In the genomic region with DNA sequence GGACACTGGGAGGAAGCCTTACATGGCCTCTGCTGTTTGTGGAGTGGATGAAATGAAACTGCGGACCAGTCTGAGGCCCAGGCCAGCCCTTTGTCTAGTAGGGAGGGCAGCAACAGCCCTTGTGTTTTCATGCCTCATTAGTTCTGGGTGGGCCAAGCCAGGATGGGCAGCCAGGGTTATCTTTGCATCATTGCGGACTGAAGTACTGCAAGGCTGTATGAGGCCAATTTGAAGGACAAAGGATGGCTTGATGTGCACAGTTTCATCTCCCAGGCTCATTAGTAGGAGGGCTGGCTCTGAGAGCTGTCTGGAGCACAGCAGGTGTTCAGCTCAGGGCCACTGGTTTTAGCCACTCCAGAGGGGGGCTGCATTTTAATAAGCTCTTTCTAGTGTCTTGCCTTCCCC, we compare ENCODE assay signal across 12 mouse cellular contexts.
DNase-seq lines count a peak whose midpoint lies in the region; ATAC-seq and TF ChIP-seq lines count a peak whose summit lies in the region.
"Had no signal": no experiment of that assay in that cellular context is flagged by ENCODE, and none has a peak within 500 bp of the region (broad histone marks: within the 10 kb centered on the region; RNA-seq: fewer than 3 reads in every experiment).

No protein-coding gene starts in this region.

- TF ChIP-seq EP300 in stomach, postnatal 0 days (optimal IDR thresholded peaks at IDR 0.05) = no peak

- no peaks in the 10 kb centered on the region for H3K27me3 ChIP-seq in forebrain, embryonic 16.5 days (replicated peaks; ENCODE audit: control insufficient read depth, insufficient read depth, low read length)
- H3K27me3 ChIP-seq in midbrain, embryonic 15.5 days (replicated peaks) = no peaks in the 10 kb centered on the region
- no peaks in the 10 kb centered on the region for H3K27me3 ChIP-seq in stomach, postnatal 0 days (ENCODE audit: control insufficient read depth, insufficient read depth, low read length)

- in situ Hi-C loops in ES-E14 (cut with MboI; ENCODE audit: low sequenced_read_pairs in 2 of 2, unreplicated experiment in 2 of 2) = no loop called here

- peak; percentile 59; the same call in 1 of the 2 replicates for ATAC-seq in forebrain, embryonic 16.5 days
- ATAC-seq in midbrain, embryonic 15.5 days (replicated peaks) = 0 out of 2 replicates have a peak, but pooled peaks have one; percentile 42
- no peak for ATAC-seq in stomach, postnatal 0 days (ENCODE audit: low FRiP score, low TSS enrichment)
- ATAC-seq: liver, postnatal 0 days had no signal

- H3K36me3 ChIP-seq in ES-E14 (ENCODE audit: control insufficient read depth, insufficient read depth, low read length, poor library complexity, severe bottlenecking) = no peaks in the 10 kb centered on the region
- no peaks in the 10 kb centered on the region for H3K36me3 ChIP-seq in forebrain, embryonic 16.5 days (ENCODE audit: control insufficient read depth, insufficient read depth)
- no peaks in the 10 kb centered on the region for H3K36me3 ChIP-seq in midbrain, embryonic 15.5 days (replicated peaks)
- no peaks in the 10 kb centered on the region for H3K36me3 ChIP-seq in stomach, postnatal 0 days (ENCODE audit: control insufficient read depth, insufficient read depth, low read length)

- no peak overlapping the region for H3K4me3 ChIP-seq in ES-E14 (ENCODE audit: insufficient read depth in 1 of 2, low read depth in 1 of 2, low read length in 2 of 2, poor library complexity in 1 of 2, severe bottlenecking in 1 of 2)
- H3K4me3 ChIP-seq in forebrain, embryonic 16.5 days (replicated peaks; ENCODE audit: low read length) = no peak overlapping the region
- H3K4me3 ChIP-seq in midbrain, embryonic 15.5 days = no peak overlapping the region
- no peak overlapping the region for H3K4me3 ChIP-seq in stomach, postnatal 0 days (ENCODE audit: low read depth, low read length)

- H3K27ac ChIP-seq in ES-E14 (ENCODE audit: insufficient read depth, low read depth, low read length, poor library complexity, severe bottlenecking) = no peak overlapping the region
- H3K27ac ChIP-seq in forebrain, embryonic 16.5 days (ENCODE audit: low read length) = no peak overlapping the region; the same call in 1 of the 2 replicates
- no peak overlapping the region for H3K27ac ChIP-seq in midbrain, embryonic 15.5 days
- H3K27ac ChIP-seq in stomach, postnatal 0 days (replicated peaks) = no peak overlapping the region

- peaks cover 0 to 11% of the 10 kb centered on the region in 2 experiments; a peak in 2 of 4 replicates for H3K4me1 ChIP-seq in ES-E14 (ENCODE audit: control insufficient read depth in 2 of 2, insufficient read depth in 2 of 2, low read length in 2 of 2, poor library complexity in 1 of 2)
- peaks cover 11% of the 10 kb centered on the region for H3K4me1 ChIP-seq in forebrain, embryonic 16.5 days (replicated peaks; ENCODE audit: control insufficient read depth, insufficient read depth, low read length)
- peaks cover 10% of the 10 kb centered on the region for H3K4me1 ChIP-seq in midbrain, embryonic 15.5 days
- H3K4me1 ChIP-seq in stomach, postnatal 0 days (replicated peaks; ENCODE audit: control insufficient read depth, insufficient read depth) = no peaks in the 10 kb centered on the region

- no peak for TF ChIP-seq POLR2A in brain, embryonic 14.5 days (IDR thresholded peaks at IDR 0.05; ENCODE audit: borderline replicate concordance, extremely low read depth, insufficient read depth, insufficient read length, poor library complexity, severe bottlenecking)

- intact Hi-C loops in left cerebral cortex, postnatal 25 days (cut with DNase I) = no loop called here

- H3K9ac ChIP-seq in ES-E14 (ENCODE audit: insufficient read depth, low read depth, low read length, poor library complexity, severe bottlenecking) = no peak overlapping the region
- H3K9ac ChIP-seq in forebrain, embryonic 16.5 days (replicated peaks; ENCODE audit: low read depth, low read length) = no peak overlapping the region
- H3K9ac ChIP-seq in midbrain, embryonic 15.5 days = no peak overlapping the region
- no peak overlapping the region for H3K9ac ChIP-seq in stomach, postnatal 0 days (ENCODE audit: low read length)
- H3K9ac ChIP-seq: liver, postnatal 0 days had no signal

- no peak overlapping the region for H3K4me2 ChIP-seq in forebrain, embryonic 16.5 days (ENCODE audit: low read length)
- no peak overlapping the region for H3K4me2 ChIP-seq in midbrain, embryonic 15.5 days
- no peak overlapping the region for H3K4me2 ChIP-seq in stomach, postnatal 0 days (replicated peaks; ENCODE audit: low read depth)
- H3K4me2 ChIP-seq: heart, embryonic 11.5 days had no signal

- no peak for TF ChIP-seq CTCF in brain, embryonic 14.5 days (IDR thresholded peaks at IDR 0.05; ENCODE audit: borderline replicate concordance, extremely low read depth, insufficient read depth, insufficient read length)
- no peak for TF ChIP-seq CTCF in stomach, postnatal 0 days (IDR thresholded peaks at IDR 0.05; ENCODE audit: low read depth)

- H3K9me3 ChIP-seq in ES-E14 (ENCODE audit: control insufficient read depth, insufficient read depth, low read depth, low read length) = no peaks in the 10 kb centered on the region
- H3K9me3 ChIP-seq in forebrain, embryonic 16.5 days (ENCODE audit: control insufficient read depth, low read length) = no peaks in the 10 kb centered on the region
- H3K9me3 ChIP-seq in midbrain, embryonic 15.5 days = no peaks in the 10 kb centered on the region
- H3K9me3 ChIP-seq in stomach, postnatal 0 days (ENCODE audit: control insufficient read depth, low read length) = no peaks in the 10 kb centered on the region

- WGBS in forebrain, embryonic 16.5 days = 4% methylated on average over 2 of the region's 2 CpGs
- 18% methylated on average over 2 of the region's 2 CpGs for WGBS in midbrain, embryonic 15.5 days
- 74% methylated on average over 2 of the region's 2 CpGs for WGBS in stomach, postnatal 0 days

- DNase-seq in ES-E14 (ENCODE audit: low read depth, low spot score) = peak; percentile 44
- DNase-seq in brain, embryonic 14.5 days (ENCODE audit: low read depth) = peak; percentile 69
- DNase-seq in lung, postnatal 14 days = no peak
- no peak for DNase-seq in left cerebral cortex, postnatal 25 days (ENCODE audit: low spot score in 2 of 2)
- no peak for DNase-seq in stomach, postnatal 0 days (ENCODE audit: low spot score)
- DNase-seq: adrenal gland, adult 2 months; cerebellum, adult 2 months; liver, postnatal 0 days; thymus, adult 2 months had no signal

TF ChIP-seq in ES-E14, 5 proteins besides CTCF, POLR2A, EP300 and RAD21:
- no peak for TF ChIP-seq MAFK (IDR thresholded peaks at IDR 0.05; ENCODE audit: insufficient read depth, low read depth, low read length)
- no peak for TF ChIP-seq ZC3H11A (IDR thresholded peaks at IDR 0.05; ENCODE audit: borderline replicate concordance, low read depth, low read length)
TF ChIP-seq in ES-E14: peak in this region for 0.

Comparison
In these comparisons a context has a peak if more than half of its experiments do, and no peak if none do; other contexts are left out.
1. DNase-seq: peak in ES-E14 (single experiment) and brain, embryonic 14.5 days (single experiment); none in lung, postnatal 14 days (single experiment), left cerebral cortex, postnatal 25 days (0 of 2) and stomach, postnatal 0 days (single experiment).